Mouse (Mus musculus) adrenal gland, adult 8-10 months (tissue): ENCODE measurements around the gene Vps37c. TPM values are rescaled to one million over a fixed set of nuclear protein-coding genes. Genes with fewer than 3 reads are reported as not detected.
A peak's percentile ranks its signal among the peaks of the same experiment; 100 is the strongest.

ENCODE experiments used
- DNase-seq: peaks from one replicate; pipeline ENCODE4 v3.0.0; 2022
- total RNA-seq, 4 experiments: library from RNA; stranded (reverse); gene quantifications; 2 replicates each; pipeline ENCODE4 v1.2.4; 2022

Gene Vps37c
- 10 to 100 TPM; 24.3 to 40.8 (median 25.3) TPM for total RNA-seq

GRCm38 (mm10) chr19:10688537-10689352, at the start of gene Vps37c:
Gene Vps37c, plus strand, starts transcription at chr19:10688735.
- DNase-seq = peak; percentile 90

- no peak for DNase-seq
These were observed 48.5 kb upstream of the Vps37c start for GRCm38 (mm10) chr19:10640080-10640479.

- DNase-seq = no peak
These were observed 47.8 kb upstream of the Vps37c start for GRCm38 (mm10) chr19:10640589-10641378.

GRCm38 (mm10) chr19:10645616-10646015, 42.9 kb upstream of the Vps37c start:
- peak; percentile 40 for DNase-seq

GRCm38 (mm10) chr19:10648156-10648555, 40.4 kb upstream of the Vps37c start:
- DNase-seq = no peak

GRCm38 (mm10) chr19:10656058-10656457, 32.5 kb upstream of the Vps37c start:
- no peak for DNase-seq

GRCm38 (mm10) chr19:10657742-10658141, 30.8 kb upstream of the Vps37c start:
- no peak for DNase-seq

- DNase-seq = no peak
These were observed 30.1 kb upstream of the Vps37c start for GRCm38 (mm10) chr19:10658406-10658805.

- no peak for DNase-seq
These were observed 27.2 kb upstream of the Vps37c start for GRCm38 (mm10) chr19:10661373-10661772.

GRCm38 (mm10) chr19:10661919-10662318, 26.6 kb upstream of the Vps37c start:
- no peak for DNase-seq

GRCm38 (mm10) chr19:10662665-10663064, 25.9 kb upstream of the Vps37c start:
- DNase-seq = no peak

- no peak for DNase-seq
These were observed 23.4 kb upstream of the Vps37c start for GRCm38 (mm10) chr19:10665093-10665492.

- DNase-seq = peak; percentile 18
These were observed 23.0 kb upstream of the Vps37c start for GRCm38 (mm10) chr19:10665499-10665898.

- DNase-seq = no peak
These were observed 17.2 kb upstream of the Vps37c start for GRCm38 (mm10) chr19:10671319-10671718.

- no peak for DNase-seq
These were observed 16.6 kb upstream of the Vps37c start for GRCm38 (mm10) chr19:10671854-10672417.

GRCm38 (mm10) chr19:10673275-10673674, 15.3 kb upstream of the Vps37c start:
- no peak for DNase-seq

GRCm38 (mm10) chr19:10676656-10677055, 11.9 kb upstream of the Vps37c start:
- no peak for DNase-seq

GRCm38 (mm10) chr19:10677915-10678771, 10.4 kb upstream of the Vps37c start, which contains the start of gene Pga5:
Gene Pga5, minus strand, starts transcription at chr19:10678071.
- peak; percentile 72 for DNase-seq

GRCm38 (mm10) chr19:10678772-10679067, 9.8 kb upstream of the Vps37c start:
- no peak for DNase-seq

- DNase-seq = no peak
These were observed 7.0 kb upstream of the Vps37c start for GRCm38 (mm10) chr19:10681571-10681970.

- DNase-seq = no peak
These were observed 3.5 kb upstream of the Vps37c start for GRCm38 (mm10) chr19:10685081-10685480.

GRCm38 (mm10) chr19:10685727-10686126, 2.8 kb upstream of the Vps37c start:
- DNase-seq = no peak
